Mouse (Mus musculus) layer of hippocampus, postnatal 25 days (tissue): ENCODE results near the gene Tnni1. TPM values are rescaled to one million over a fixed set of nuclear protein-coding genes. Genes with fewer than 3 reads are reported as not detected.

Experiments
- DNase-seq, 2 experiments: peaks; one replicate each; pipeline ENCODE4 v3.0.0; 2022; ENCODE audit warnings: mixed read lengths in 2 of 2, low spot score in 1 of 2; ENCODE audit errors: extremely low spot score in 1 of 2
- total RNA-seq, 2 experiments: library from RNA; stranded (reverse); gene quantifications; 2 replicates each; pipeline ENCODE4 v1.2.3; 2021

The Tnni1 gene
- total RNA-seq, 2 experiments from 2014 or later, result 4.1 to 5.9 TPM

DNA sequence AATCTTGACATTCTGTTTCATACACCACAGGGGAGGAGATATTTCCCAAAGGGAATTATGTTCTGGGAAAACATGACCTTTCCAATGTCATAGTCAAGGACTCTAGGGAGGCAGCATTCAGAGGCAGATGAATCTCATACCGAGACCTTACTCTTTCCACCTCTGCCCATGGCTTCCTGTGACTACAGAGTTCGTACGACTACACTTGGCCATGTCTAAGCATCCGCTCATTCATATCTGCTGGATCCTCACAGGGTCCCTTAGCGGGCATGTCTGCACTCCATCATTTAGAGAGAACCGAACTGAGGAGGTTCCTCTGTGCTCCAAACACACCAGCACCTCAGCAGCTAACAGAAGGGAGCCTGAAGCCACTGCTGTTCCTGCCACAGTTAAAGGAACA is 59.8 kb downstream of the Tnni1 start:
- no peak for DNase-seq

DNA sequence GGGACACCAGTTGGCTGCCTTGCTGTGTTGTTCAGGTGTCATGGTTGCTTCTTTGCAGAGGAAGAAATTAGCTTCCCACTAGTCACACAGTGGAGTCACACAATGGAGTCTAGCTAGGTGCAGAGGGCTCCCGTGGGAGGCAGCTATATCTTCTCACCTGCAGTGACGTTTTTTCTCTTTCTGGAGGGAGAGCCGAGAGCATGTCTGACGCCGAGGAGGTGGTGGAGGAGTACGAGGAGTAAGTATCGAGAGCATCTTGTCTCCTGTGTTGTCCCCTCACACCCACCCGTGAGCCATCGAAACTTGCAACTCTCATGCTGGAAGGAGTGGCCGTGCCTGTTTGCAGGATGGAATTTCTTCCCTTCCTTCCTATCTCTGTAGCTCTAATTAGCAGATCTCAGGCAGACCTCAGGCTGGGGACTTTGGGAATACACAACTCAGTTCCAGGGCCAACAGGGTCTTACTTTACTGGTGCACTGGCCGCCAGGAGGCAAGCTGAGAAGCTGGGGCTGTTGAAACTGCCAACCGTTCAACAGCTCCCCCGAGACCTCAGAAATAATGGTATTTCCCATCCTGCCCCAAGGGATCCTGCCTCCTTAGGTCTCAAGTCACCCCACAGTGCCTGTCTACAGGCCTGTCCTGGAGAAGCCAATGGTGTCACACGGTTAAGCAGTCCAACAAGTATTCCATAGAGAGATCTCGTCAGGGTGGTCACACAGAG is 61.6 kb downstream of the Tnni1 start:
- DNase-seq, result no peak

DNA sequence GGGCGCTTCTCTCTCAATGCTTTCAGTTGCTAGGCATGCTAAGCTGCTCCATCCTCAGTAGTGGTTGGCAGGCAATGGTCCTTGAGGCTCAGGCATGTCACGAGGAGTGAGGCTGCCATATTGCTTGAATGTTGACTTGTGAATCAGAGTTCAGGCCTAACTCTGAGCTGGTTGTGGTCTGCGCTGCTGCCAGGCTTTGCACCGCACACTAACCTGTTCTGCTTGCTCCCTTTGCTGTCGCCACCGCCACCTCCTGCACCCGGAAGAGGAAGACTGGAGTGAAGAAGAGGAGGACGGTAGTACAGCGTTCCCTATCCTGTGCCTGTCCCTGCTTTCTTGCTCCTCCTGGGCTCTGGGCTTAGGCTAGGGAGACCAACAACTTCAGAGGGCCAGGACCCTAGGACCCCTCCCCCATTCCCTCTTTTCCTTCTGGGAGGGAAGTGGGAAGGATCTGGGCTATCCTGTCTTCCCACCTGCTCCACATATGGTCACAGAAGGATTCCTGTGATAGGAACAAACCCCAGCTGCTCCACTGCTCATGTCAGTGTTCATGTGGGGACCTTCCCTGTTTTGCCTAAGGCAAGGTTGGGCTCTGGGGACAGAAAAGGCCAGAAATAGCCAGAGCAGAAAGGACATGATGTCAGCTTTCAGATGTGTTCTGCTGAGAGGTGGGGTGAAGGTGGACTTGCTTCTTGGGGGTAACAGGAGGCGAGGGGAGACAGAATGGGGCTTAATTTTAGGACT is 64.5 kb downstream of the Tnni1 start:
- DNase-seq, result no peak

DNA sequence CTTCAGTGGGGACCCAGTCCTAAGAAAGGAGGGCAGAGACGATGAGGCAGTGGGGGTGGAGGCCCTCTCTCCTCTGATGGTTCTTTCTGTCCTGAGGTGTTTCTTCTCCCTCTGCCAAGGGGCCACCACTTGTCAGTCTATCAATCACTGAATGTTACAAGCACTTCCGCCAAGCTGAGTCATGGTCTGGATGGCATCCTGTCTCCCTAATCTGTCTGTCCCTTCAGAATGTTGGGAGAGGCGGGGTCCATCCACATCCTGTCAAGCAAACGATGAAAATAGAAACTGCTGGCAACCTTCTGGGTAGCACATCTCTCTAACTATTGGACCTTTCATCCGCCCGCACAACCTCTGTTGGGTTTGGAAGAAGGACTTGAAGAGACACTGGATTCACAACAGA is 65.2 kb downstream of the Tnni1 start:
- no peak for DNase-seq

DNA sequence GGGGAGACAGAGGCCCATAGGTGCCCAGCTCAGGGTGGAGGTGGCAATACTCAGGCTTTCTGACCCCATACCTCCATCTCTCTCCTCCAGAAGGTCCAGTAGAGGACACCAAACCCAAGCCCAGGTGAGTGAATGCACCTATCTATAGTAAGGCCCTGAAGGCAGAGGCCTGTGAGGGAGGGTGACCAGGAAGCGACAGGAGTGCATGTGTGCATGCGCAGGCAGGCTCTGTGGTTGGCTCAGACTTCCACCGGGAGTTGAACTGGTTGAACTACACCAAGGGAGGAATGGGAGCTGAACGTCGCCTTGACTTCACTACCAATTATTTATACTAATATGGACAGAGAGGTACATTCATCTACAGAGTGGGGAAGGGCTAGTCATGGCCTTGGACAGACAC is 67.4 kb downstream of the Tnni1 start:
- DNase-seq, result no peak

DNA sequence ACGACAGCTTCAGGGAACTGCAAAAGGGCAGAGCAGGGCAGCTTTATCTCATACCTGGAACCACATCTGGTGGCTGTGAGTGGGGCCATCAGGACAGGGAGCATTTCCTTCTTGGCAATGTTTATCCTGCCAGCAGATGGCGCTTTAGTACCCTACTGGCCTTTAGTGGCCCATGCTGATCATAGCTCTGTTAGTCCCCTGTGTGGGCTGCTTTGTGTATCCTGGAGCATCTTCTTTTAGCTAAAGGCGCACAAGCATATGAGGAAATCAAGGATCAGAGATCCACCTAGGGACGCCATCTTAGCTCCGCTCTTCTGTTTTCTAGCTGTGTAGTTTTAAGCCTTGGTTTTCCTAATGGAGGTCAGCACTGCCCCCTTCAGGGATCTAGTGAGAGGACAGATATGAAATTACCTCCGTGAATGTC is 67.9 kb downstream of the Tnni1 start:
- peak in 1 of 2 experiments; percentile 50 for DNase-seq

DNA sequence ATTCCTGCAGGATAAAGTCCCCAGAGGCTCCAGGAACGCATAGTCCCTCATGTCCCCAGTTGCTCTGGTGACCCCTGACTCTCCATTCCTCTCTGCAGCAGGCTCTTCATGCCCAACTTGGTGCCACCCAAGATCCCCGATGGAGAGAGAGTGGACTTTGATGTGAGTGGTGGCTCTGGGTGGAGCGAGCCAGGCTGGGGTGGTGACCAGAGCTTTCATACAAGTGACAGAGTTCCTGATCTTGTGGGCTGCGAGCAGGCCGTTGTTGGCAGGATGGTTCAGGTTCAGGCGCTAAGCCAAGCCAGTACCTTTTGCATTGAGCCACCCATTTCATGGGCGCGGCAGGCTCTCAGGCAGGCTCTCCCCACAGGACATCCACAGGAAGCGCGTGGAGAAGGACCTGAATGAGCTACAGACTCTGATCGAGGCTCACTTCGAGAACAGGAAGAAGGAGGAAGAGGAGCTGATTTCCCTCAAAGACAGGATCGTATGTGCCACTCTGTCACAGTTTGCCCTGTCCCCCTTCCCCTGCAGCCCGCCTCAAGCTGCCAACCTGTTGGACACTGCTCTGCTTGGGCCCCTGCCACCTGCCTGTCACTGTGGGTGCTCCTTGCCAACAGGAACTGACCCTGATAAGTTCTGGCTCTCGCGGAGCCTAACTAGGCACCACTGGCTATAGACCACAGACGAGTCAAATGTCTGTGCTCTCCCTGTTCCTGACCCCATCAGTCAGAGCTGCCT is 68.5 kb downstream of the Tnni1 start:
- no peak for DNase-seq

DNA sequence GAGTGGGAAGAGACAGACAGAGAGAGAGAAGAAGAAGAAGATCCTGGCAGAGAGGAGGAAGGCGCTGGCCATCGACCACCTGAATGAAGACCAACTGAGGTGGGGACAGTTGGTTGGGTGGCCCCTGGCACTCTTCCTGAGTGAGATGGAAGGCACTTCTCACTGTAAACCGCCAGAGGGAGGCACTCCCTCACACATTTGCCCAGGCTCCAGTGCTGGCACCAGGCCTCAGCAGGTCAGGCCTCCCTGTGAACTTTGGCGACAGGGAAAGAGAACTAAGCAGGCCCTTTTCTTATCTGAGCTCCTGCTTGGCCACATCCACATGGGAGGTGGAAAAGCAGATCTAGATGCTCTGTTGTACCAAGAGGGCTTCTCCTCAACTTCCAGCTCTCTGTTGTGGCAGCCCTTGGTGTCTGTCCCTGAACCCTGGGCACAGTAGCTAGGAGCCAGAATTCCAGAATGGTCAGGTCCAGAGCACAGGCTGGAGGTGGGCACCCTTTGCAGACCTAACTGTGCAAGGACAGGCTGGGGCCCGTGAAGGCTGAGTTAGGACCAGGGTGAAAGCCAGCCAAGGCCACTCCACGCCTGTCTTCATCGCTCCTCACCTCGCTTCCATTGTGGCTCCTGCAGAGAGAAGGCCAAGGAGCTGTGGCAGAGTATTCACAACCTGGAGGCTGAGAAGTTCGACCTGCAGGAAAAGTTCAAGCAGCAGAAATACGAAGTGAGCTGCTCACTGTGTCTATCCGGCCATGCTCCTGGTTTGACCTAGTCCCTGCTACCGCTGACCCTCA is 71.7 kb downstream of the Tnni1 start:
- peak in 1 of 2 experiments; percentile 32 for DNase-seq

DNA sequence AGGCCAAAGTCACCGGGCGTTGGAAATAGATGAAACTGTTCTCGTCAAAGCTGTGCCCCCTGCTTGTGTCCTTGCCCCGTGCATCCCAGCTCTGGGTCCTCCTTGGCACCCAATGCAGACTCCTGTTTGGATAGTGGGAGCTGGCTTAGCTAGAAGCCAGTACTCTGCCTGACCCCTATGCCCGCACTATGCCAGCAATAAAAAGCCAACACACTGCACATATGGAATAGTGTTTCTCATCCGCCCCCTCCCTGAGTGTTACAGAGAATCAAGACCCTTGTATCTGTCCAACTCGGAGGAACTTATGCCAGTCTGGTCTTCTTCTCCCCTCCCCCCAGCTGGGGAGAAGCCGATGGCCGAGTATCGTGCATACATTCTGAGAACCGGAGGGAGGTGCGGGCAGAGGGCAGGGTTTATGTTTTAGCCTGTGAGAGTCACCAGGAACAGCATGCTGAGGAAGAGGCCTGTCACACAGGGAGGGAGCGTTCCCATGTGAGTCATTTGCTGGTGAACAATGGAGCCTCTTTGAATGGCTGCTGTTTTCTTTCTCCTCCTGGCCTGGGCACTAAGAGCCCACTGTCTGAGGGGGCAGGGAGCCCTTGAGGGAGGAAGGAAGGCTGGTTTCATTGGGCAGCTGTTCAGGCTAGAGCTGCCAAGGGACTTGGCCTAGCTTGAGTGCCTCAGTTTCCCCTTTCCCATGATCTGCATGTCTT is 73.0 kb downstream of the Tnni1 start:
- DNase-seq, result no peak

DNA sequence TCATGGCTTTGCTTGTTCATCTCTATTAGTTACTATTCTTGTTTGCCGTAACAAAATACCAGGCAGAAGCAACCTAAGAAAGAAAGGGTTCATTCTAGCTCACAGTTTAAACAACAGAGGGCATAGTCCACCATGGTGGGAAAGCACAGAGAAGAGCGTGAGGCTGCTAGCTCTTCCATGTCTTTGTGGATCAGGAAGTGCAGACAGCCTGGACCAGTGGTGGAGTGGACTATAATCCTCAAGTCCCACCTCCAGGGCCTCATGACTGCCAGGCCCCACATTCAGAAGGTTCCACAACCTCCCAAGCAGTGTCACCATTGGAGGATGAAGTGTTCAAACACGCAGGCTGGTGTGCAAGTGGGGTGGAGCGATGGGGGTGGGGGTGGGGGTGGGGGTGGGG is 74.0 kb downstream of the Tnni1 start:
- no peak for DNase-seq

DNA sequence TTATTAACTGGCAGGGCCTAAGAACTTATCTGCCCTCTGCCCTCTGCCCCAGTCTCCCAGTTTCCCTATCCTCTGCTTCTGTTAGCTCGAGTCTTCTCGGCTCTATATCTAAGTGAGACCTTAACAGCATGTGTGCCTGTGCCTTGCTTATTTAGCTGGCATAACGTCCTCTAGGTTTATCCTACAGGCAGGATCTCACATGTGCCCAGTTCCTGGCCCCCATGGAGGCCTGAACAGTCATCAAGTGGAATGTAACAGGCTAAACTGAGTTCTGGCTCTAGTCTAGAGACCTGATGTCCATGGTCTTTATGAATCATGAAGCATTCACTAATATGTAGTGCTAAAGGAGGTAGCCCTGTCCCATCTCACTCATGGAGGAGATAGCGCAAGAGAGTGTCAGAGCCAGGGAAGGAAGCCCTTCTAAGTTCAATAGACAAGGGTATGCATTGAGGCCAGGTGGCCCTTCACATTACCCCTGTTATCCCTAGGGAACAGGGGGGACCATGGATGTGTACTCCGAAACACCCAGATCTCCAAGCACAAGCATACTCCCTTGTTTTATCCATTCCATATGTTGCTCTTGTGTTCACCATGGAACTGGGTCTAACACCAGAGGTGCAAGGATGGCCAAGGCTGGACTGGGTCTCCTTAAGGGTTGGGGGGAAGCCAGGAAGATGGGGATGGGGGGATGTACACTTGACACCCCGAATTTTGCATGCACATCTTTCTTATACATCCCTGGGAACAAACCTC is 75.5 kb downstream of the Tnni1 start:
- DNase-seq, result no peak

DNA sequence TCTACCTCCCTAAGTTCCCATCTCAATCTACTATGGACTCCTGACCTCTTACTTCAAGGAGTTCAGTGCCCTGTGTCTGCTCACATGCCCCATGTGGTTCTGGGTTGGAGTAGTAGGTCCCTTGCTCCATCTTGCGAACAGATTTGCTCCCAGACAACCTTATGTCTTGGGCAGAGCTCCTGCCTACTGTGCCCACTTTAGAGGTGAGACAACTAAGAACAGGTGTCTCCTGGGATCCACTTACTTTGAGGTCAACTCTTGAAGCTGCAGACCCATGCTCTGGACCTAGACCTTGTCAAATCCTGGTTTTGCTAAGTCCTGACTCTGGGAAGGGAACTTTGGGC is 76.1 kb downstream of the Tnni1 start:
- DNase-seq, result no peak

DNA sequence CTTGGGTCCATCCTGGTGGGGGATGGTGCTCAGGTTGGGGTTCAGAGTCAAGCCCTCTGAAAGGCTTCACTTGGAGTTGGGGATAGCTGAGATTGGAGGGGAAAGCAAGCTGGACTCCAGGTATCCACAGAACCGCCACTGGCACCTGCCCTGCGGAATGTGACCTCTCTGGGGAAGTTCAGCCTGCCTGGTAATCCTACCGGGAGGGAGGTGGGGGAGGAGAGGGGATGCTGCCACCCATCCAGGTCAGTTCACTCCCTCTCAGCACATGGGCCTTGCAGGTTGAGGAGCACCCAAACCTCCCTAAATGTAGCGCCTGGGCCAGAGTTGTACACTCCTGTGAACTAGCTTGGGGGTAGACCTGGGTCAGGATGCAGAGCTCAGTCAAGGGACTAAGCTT is 76.8 kb downstream of the Tnni1 start:
- no peak for DNase-seq

DNA sequence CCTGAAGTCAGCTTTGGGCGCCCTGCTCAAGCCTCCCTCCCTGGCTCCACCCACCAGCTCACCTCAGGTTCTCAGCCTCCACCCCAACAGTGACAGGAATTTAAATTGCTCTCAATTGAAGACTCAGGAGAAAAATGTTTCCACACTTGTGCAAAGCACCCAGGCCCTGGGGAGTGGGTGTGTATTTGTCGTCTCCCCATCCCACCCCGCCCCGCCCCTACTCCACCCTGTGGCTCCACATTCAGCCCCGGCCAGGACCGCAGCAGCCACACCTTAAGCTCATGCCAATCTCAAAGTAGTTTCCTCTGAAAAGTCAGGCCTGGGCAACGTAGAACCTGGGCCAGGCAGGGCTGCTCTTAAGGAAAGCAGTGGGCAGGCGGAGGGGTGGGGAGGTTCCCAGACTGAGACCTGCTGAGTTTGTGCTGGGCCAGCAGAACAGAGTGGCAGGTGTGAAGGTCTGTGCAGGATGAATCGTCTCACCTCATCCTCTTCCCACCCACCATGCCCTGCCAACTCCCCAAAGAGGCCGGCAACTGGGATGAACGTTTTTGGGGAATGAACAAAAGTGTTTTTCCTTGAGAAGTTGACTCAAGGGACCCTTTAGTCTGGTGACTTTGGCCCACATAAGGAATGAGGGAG is 78.0 kb downstream of the Tnni1 start:
- DNase-seq, result no peak

DNA sequence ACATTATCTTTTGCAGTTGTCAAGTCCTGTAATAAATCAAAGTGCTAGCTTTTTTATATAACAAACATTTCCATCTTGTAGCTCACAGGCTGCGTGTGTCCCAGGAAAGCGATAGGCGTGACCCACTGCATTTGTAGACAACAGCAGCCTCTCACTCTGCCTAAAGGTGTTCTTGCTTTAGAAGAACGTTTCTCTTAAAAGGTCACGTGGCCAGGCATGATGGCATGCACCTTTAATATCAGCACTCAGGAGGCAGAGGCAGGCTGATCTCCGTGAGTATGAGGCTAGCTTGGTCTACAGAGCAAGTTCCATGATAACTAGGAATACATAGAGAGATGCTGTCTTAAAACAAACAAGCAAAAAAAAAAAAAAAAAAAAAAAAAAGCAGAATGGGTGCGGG is 79.3 kb downstream of the Tnni1 start:
- DNase-seq, result no peak
